Mouse (Mus musculus) fibroblast of lung, adult 2 months (primary cell): ENCODE measurements around the gene Capzb.
A peak's percentile ranks its signal among the peaks of the same experiment; 100 is the strongest.

ENCODE experiments used
- DNase-seq: peaks from one replicate; pipeline ENCODE4 v3.0.0-alpha.2; 2011; ENCODE audit warnings: low read depth

Gene Capzb

DNA sequence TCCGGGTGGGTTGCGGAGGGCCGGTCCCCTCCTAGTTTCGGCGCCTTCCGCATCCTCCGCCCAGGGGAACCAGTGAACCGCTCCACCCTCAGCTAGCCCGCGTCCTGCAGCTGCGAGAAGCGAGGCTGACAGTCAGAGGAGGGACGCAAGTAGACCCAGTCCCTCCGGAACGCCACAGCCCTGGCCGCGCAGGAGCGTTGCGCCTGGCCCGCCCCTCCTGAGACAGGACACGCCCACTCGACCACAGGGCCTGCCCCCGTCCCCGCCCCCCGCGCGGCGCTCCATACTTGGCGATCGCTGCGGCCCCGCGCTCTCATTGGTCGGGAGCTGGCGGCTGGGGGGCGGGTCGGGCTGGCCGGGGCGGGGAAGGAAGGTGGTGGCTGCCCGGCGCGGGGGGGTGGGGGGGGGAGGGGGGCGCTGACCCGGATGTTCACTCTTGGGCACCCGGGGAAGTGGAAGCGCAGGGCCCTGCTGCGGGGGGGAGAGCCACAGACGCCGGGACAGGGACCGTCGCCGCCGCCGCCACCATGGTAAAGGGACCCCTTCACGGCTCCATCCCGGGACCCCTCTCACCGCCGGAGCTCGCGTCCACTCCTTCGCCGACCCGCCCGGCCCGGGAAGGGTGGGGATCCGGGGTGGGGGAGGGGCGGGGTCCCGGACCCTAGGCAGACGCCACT, at the start of gene Capzb:
Gene Capzb, plus strand, starts transcription at position 401 of the 677 bp plus-strand sequence.
- DNase-seq = peak; percentile 67

DNA sequence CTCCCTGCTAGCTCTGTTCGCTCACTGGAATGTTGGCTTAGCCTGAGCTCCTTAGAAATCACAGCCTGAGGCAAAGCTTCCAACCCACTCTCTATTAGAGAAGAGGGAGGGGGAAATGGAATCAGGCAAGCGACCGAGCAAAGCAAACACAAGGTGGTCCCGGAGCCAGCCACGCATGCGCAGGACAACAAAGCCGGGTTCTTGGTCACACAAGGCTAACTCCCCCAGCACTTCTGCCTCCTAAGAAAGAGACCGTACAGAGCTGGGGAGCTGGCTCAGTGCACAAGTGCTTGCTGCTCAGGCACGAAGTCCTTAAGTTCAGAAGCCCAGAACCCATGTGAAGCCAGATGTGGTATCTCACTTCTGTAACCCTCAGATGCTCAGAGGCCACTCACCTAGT, 49.7 kb upstream of the Capzb start:
- DNase-seq = no peak

DNA sequence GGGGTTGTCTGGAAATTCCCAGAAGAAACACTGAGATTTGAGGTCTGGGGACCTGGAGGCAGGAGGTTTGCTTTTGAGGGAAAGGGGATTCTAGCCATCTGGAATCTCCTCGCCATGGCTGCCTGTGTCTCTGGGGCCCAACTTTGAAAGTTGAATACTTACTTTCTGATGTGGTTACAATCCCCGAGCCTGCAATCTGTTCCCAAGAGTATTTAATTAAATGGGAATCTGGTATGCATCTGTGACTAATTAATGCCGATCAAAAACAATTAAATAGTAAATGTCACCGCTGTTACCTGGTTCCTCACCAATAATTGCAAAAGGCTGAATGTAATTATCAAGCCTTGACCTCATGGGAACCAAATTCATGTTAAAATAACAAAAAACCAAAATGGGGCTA, 48.1 kb upstream of the Capzb start:
- DNase-seq = no peak

DNA sequence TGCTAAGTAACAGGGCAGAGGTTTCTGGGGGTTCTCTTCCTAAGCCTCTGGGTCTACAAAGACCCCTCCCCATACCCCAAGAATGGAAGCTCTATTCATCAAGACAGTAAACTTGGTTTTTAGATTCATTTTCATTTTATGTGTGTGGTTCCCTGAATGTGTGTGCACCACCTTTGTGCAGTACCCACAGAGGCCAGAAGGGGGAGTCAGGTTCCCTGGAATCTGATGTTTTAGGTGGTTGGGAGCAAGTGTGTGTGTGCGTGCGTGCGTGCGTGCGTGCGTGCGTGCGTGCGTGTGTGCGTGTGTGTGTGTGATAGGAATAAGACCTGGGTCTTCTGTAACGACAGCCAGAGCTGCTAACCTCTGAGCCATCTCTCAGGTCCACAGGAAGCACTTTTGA, 47.5 kb upstream of the Capzb start:
- DNase-seq = no peak

DNA sequence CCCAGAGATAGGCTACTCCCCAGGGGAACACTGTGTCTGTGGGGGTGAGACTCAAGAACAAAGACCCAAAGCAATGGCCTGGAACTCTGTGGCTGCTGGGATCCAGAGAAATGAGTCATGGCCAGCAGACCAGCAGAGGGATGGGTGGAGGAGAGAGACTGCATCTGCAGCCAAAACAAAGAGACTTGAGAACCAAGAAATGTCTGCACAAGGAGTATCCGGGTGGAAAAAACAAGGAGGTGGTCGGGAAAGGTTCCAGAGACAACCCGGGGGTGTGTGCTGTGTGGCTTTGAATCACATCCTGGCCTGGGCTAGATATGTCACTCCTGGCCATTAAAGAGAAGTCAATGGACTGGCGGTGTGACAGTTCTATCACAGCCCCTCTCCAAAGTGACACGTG, 45.9 kb upstream of the Capzb start:
- DNase-seq = peak; percentile 100

DNA sequence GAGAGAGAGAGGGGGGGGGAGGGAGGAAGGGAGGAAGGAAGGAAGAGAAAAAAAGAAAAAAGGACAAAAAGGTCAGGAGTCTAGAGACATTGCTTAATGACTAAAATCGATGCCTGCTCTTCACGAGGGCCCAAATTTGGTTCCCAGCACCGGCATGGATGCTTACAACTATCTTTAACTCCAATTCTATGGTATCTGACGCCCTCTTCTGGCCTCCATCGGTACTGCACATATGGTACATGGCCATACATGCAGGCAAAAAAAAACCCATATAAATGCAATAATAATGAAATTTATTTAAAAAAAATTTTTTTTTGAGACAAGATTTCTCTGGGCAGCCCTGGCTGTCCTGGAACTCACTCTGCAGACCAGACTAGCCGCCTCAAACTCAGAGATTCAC, 41.3 kb upstream of the Capzb start:
- no peak for DNase-seq

DNA sequence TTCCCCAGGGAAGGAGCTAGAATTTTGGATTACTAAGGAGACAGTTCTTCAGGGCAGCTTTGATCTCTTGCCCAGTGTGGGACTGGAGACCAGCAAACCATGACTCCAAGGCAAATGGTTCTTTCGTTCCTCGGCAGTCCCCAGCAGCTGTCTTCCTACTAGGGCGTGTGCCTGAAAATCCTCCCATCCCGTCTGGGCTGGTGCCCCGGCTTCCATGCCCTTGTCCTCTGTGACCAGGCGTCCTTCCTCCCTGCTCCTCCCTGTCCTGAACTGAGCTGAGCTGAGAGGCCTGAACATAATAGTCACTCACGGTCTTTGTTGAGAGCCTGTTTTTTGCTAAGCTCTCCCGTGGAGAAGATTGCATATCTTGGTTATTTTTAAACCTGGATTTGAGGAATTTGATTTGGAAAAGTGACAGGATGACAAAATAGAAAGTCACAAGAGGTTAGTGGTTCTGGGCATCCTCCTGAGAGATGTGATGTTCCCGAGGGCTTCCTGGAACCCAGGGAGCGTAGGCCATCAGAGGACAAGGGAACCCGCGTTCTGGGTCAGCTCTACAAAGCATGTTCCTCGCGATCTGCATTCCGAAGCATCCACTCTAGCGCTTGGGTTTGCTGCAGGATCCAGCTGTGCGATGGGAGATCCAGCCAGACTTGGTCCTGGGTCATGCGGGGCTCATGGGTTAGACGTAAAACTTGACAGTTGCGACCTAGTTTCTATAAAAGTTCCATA, 38.0 kb upstream of the Capzb start:
- peak; percentile 13 for DNase-seq

DNA sequence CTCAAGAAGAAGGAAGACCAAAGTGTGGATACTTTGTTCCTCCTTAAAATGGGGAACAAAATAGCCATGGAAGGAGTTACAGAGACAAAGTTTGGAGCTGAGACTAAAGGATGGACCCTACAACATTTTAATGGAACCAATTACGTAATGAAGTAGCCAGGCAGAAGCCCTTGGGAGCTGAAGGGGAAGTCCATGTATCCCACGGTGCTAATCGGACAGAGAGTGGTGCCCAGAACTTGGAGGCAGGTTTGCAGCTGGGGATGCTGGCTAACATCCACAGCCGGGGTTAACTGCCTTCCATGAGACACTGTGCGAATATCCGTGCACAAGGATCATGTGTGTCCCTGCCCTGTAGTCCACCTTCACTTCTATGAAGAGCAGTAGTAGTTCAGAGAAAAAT, 36.2 kb upstream of the Capzb start:
- DNase-seq = no peak

DNA sequence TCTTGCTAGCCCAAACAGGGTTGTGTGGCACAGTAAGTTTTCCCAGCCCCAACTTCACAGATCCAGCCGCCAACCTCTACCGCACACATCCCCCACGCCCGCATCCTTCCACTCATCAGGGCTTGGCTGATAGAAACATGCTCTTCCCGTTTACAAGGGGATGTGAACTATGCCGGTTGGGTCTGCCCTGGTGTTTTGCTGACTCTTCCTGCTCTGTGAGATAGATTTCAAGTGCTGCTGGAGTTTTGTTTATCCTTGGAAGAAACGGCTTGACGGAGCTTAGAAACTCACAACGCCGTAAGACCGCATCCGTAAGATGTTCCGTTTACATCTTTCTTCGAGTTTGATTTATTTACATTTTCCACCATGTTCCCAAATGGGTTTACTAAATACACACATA, 34.3 kb upstream of the Capzb start:
- DNase-seq = no peak

DNA sequence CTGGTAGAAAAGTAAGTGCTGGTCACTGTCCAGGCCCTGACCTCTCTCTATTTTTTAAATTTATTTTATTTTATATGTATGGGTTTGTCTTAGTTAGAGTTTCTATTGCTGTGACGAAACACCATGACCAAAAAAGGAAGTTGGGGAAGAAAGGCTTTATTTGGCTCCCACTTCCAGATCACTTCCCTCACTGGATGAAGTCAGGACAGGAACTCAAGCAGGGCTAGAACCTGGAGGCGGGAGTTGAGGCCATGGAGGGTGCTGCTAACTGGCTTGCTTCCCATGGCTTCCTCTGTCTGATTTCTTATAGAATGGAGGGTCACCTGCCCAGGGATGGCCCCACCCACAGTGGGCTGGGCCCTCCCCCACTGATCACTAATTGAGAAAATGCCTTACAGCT, 31.6 kb upstream of the Capzb start:
- no peak for DNase-seq

DNA sequence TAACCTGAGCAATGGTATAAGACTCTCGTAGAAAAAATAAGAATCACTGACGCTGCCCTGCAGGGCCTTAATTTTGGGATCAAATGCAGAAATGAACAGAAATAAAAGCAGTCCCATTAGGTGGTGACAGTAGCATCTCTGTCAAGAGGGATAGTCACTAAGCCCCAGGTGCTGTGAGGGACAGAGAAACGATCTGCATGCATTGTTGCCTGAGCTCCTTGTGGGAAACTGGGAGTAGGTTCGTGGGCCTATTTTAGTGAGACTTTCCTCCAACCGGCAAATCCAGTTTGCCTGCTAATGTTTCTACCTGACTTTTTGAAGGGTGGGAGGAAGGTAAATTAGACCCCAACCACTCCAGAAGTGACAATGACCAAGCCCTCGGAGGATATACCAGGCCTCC, 28.6 kb upstream of the Capzb start:
- no peak for DNase-seq

DNA sequence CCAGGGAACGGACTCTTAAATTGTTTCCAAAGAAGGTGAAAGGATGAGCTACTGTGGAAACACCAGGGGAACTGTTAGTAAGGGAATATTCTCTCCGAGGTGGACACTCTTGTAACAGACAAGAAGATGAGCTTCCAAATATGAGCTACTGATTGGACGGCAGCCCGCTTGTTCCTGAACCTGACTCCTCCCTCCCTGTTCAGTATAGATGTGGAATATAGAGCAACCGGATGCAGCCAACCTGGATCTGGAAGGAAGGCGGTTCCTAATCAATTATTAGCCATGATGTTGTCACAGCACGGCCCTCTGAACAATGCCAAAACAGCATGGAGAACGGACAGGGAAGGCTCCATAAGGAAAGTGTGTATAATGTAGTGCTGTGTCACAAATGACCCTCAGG, 27.4 kb upstream of the Capzb start:
- no peak for DNase-seq

DNA sequence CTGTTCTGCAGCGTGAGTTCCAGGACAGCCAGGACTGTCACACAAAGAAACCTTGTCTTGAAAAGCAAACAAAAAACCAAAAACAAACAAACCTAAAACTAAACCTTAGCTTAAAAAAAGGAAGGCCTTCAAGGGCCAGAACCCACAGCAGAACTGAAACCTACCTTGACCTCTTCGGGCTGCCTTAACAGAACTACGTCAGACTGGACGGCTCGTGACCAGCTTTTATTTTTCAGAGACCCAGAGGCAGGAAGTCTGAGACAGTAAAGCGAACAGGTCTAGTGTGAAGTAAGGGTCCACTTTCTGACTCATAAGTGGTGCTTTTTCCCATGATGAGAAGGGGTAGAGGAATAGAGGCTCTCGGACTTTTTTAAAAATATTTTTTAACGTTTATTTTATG, 26.5 kb upstream of the Capzb start:
- DNase-seq = no peak

DNA sequence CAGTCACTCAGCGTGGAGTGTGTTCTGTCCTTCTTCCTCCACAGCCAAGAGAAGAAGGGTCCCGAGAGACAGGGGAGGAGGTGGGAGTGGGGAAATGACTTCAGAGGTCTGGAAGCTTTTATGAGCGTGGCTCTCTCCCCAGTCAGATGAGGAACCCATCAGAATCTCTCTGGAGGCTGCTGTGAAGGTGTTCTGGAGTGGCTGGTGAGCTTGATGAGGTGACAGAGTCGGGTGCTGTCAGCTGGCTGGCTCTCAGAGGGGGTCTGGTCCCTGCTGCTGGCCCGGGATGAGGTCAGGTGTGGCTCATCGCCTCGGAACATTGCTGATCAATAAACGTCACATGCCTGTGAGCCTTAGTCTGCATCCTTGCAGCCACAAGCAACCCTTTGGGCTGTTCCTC, 25.6 kb upstream of the Capzb start:
- DNase-seq = no peak

DNA sequence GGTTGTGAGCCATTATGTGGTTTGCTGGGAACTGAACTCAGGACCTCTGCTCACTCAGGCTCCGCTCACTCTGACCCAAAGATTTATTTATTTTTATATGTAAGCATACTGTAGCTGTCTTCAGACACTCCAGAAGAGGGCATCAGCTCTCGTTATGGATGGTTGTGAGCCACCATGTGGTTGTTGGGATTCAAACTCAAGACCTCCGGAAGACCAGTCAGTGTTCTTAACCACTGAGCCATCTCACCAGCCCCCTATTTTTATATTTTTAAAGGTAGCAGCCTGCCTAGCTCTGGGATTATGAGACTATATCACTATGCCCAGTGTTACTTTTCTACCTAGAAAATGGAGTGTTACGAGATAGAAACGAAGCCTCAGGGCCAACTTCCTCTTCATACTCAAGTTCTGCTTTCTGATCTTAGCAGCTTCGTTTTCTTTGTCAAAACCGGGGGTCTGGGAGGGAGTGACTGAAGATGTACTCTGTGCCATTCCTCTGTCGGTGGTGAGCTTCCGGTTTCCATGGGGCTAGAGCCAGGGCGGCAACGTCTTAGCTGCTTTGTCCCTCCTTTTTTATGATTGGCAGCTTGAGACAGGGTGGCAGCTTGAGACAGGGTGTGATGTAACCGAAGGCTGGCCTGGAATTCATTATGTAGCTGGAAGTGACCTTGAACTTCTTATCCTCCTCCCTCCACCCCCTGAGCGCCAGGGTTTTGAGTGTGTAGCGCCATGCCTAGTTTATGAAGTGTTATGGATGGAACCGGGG, 23.5 kb upstream of the Capzb start:
- DNase-seq = no peak

DNA sequence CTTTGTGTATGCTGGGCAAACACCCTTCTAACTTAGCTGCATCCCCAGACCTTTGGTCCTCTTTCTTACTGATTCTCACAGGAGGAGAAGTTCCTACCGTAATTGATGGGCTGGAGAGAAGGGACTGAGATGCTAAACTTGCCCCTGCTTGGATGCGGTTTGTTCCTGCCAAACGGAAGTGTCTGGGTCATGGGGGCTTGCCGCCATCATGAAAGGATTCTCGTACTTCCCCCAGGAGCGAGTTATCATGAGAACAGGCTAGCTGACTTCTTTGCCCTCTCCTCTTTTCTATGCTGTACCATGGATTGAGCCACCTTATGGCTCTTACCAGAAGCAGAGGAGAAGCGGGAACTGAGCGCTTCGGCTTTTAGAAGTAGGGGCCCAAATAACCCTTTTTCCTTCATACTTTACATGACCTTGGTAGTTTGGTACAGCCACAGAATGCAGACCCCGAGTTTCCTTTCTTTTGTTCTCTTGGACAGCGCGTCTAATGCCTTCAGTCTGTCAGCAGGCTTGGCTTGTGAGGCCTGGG, 22.9 kb upstream of the Capzb start:
- no peak for DNase-seq

DNA sequence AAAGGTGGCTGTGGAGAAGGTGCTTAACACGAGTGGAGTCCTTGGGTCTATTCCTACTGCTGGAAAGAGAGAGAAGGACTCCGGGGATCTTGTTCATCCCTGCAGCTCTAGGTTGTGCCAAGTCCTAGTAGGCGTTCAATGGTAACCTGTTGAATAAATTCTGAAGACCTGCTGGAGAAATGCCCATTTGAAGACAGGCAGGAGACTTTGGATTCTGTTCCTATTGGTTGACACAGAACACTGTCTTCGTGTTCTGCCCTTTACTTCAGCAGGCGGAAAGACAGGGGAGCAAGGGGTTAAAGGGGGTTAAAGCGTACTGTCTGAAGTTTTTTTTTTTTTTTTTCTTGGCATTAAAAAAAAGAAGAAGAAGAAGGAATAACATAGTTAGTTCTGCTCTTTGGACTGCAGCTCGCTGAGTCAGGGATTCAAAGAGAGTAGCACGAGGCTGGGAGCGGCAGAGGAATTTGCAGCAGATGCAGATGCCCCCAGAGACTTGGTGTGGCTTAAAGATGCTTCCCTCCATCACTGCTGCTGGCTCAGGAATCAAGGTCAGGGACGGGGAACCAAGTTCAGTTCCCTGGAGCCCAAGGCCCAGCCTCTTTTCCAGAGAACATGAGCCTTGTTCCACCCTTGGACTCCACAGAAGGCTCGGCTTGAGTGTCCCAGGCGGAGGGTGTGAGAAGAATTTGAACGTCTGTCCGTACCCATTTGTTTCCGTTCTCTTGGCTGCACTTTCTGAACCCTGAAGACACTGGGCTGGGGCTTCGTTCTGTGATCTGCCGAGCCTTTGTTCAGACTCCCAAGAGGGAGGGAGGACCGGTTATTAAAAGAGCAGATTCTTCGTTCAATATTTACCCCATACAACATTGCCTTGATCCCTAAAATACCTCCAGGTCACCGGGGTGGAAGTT, 17.4 kb upstream of the Capzb start:
- DNase-seq = no peak

DNA sequence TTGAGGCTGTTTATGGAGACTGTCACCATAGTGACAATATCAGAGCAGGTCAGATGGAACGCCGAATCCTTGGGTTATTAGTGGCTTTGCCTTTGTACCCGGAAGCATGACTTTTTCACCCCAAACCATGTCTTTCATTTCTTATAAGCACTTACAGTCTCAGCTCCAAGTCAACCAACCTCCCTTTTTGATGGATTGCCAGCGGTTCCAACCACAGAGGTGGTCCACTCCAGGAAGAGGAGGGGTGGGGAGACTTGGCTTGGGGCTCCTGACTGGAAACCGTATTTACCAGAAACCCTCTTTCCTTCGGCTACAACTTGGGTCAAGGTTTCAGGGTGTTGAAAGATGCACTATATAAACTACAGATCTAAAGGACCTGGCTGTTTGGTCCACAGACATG, 16.7 kb upstream of the Capzb start:
- peak; percentile 42 for DNase-seq

DNA sequence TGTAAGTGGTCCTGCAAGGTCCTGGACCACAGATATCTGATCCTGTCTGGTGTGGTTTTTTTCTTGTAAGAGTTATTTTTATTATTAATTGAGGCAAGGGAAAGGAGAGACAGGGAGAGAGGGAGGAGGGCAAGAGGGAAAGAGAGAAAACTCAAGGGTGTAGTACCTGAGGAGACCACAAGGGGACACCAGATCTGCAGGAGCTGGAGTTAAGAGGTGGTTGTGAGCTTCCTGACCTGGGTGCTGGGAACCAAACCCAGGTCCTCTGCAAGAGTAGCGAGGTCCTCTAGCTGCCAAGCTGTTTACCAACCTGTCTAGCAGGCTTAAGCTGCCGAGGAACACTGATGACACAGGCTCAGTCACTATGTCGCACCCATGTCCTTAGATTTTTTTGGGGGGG, 14.8 kb upstream of the Capzb start:
- no peak for DNase-seq

DNA sequence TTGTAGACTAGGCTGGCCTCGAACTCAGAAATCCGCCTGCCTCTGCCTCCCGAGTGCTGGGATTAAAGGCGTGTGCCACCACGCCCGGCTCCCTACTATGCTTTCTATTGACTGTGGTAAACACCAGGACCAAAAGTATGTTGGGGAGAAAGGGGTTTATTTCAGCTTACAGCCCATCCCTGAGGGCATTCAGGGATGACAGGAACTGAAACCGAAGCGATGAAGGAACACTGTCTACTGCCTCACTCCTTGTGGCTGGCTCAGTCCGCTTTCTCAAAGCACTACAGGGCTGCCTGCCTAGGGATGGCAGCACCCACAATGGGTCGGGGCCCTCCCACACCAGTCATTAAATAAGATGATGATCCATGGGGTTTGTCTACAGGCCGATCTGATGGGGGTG, 14.3 kb upstream of the Capzb start:
- no peak for DNase-seq

DNA sequence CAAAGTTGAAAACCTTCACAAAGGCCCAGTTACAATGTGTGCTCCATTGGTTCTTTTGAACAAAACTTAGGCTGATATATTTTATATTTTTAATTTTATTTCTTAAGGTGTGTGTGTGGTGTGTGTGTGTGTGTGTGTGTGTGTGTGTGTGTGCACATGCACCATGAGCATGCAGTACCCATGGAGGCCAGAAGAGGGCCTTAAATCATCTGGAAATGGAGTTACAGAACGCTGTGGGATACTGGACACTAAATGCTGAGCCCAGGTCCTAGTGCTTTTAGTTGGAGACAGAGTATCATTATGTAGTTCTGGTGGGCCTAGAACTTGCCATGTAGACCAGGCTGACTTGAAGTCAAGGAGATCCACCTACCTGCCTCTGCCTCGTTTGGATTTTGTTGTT, 13.5 kb upstream of the Capzb start:
- no peak for DNase-seq
